Mouse (Mus musculus): Measurements from ENCODE around the gene Zfp213.

GRCm38 (mm10) chr17:23554321-23554720, 9.7 kb downstream of the Zfp213 start:
- TF ChIP-seq POLR2A (IDR thresholded peaks at IDR 0.05; ENCODE audit: low read depth, low read length) (no peak), CTCF (IDR thresholded peaks at IDR 0.05; ENCODE audit: extremely low read depth, insufficient read length, insufficient replicate concordance, low read depth, low read length) (no peak)
